Mouse (Mus musculus): ENCODE results near the gene Adrm1. TPM values are rescaled to one million over a fixed set of nuclear protein-coding genes. Genes with fewer than 3 reads are reported as not detected.
"Not testable (repeated sequence)": the region's sequence is repeated elsewhere in the genome, so short reads cannot be mapped to it uniquely, and the experiment has no call there.

The Adrm1 gene
- polyA plus RNA-seq, 1 experiment from 2014 or later = 190 TPM

DNA sequence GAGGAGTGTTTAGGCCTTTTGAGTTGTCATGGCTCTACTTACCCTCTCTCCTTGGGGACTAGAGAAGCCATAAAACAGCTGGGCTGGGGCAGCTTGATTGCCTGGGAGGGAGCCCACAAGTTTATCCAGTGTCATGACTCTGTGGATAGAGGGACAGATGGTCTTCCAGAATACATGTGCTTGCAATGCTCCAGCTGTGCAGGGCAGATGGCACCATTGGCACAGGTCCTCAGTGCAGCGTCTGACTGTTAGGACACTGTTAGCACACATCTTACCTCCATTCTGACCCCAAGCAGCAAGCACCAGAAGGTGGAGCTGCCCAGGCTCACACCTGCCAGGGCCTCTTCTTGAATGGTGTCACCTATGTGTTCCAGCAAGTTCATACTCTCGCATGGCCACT, 5.4 kb upstream of the Adrm1 start:
- Histone ChIP-seq H3K4me3 (replicated peaks) (no peak overlapping the region), H3K4me1 (peaks cover 3% of the 10 kb centered on the region; the same call in 1 of the 2 replicates), H3K27me3 (no peaks in the 10 kb centered on the region), H3K36me3 (peaks cover 30% of the 10 kb centered on the region), H3K9ac (no peak overlapping the region), H3K27ac (replicated peaks) (no peak overlapping the region), H3K4me2 (replicated peaks) (no peak overlapping the region), H3K9me3 (replicated peaks) (no peaks in the 10 kb centered on the region)
- ATAC-seq (ENCODE audit: insufficient number of reproducible peaks, low FRiP score, low TSS enrichment, low read depth) = no peak
- WGBS = 89% methylated on average over 2 of the region's 2 CpGs

GRCm38 (mm10) chr2:180166869-180167268, 4.4 kb upstream of the Adrm1 start:
- no peak for ATAC-seq (ENCODE audit: insufficient number of reproducible peaks, low FRiP score, low TSS enrichment, low read depth)
- peaks cover 20% of the 10 kb centered on the region for H3K36me3 ChIP-seq
- no peaks in the 10 kb centered on the region for H3K9me3 ChIP-seq (replicated peaks)
- H3K4me3 ChIP-seq (replicated peaks) = no peak overlapping the region
- WGBS = 86% methylated on average over 2 of the region's 2 CpGs
- no peaks in the 10 kb centered on the region for H3K27me3 ChIP-seq
- H3K4me1 ChIP-seq = peaks cover 6% of the 10 kb centered on the region; the same call in 1 of the 2 replicates
- no peak overlapping the region for H3K27ac ChIP-seq (replicated peaks)
- no peak overlapping the region for H3K9ac ChIP-seq
- no peak overlapping the region for H3K4me2 ChIP-seq (replicated peaks)

- no peak overlapping the region for H3K9ac ChIP-seq
- no peaks in the 10 kb centered on the region for H3K9me3 ChIP-seq (replicated peaks)
- H3K36me3 ChIP-seq = peaks cover 20% of the 10 kb centered on the region
- H3K4me1 ChIP-seq = peaks cover 25% of the 10 kb centered on the region
- H3K27ac ChIP-seq (replicated peaks) = no peak overlapping the region; the same call in 1 of the 2 replicates
- no peak overlapping the region for H3K4me3 ChIP-seq (replicated peaks)
- WGBS = 78% methylated on average over 11 of the region's 11 CpGs
- H3K4me2 ChIP-seq (replicated peaks) = no peak overlapping the region
- ATAC-seq (ENCODE audit: insufficient number of reproducible peaks, low FRiP score, low TSS enrichment, low read depth) = no peak
- no peaks in the 10 kb centered on the region for H3K27me3 ChIP-seq
These were observed 1.0 kb upstream of the Adrm1 start for GRCm38 (mm10) chr2:180170151-180170805.

DNA sequence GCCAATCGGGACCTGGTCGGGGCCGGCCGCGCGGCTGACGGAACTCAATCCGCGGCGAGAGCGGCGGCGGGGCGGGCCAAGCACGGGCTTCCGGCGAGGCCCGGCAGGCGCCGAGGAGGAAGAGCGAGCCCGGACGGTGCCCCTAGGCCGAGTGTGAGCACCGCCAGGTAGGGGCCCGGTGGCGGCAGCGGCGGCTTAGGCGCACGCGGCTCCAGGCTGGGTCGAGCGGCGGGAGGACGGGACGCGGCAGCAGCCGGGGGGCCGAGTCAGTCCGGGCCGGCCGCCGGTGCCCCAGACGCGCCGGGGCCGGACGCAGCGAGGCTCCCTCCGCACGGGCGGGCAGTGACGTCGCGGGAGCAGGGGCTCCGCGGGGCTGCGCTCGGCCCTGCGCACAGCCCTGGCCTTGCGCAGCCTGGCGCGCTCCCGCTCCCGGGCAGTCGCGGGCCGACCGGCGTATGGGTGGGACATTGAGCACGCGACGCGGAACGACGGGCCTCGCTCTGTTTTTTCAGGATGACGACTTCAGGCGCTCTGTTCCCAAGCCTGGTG, 311 bp downstream of the Adrm1 start:
- no peaks in the 10 kb centered on the region for H3K9me3 ChIP-seq (replicated peaks)
- ATAC-seq (ENCODE audit: insufficient number of reproducible peaks, low FRiP score, low TSS enrichment, low read depth) = peak; percentile 65
- peaks cover 32% of the 10 kb centered on the region for H3K36me3 ChIP-seq
- WGBS = under 1% methylated on average over 79 of the region's 80 CpGs
- peak overlapping the region; percentile 92 for H3K27ac ChIP-seq (replicated peaks)
- peak overlapping the region; percentile 99 for H3K4me3 ChIP-seq (replicated peaks)
- peak overlapping the region; percentile 97 for H3K9ac ChIP-seq
- no peaks in the 10 kb centered on the region for H3K27me3 ChIP-seq
- peaks cover 25% of the 10 kb centered on the region for H3K4me1 ChIP-seq
- H3K4me2 ChIP-seq (replicated peaks) = peak overlapping the region; percentile 85

- ATAC-seq (ENCODE audit: insufficient number of reproducible peaks, low FRiP score, low TSS enrichment, low read depth) = no peak
- WGBS = 3% methylated on average over 8 of the region's 9 CpGs
- H3K27ac ChIP-seq (replicated peaks) = no peak overlapping the region
These were observed 867 bp downstream of the Adrm1 start for GRCm38 (mm10) chr2:180172152-180172551.

DNA sequence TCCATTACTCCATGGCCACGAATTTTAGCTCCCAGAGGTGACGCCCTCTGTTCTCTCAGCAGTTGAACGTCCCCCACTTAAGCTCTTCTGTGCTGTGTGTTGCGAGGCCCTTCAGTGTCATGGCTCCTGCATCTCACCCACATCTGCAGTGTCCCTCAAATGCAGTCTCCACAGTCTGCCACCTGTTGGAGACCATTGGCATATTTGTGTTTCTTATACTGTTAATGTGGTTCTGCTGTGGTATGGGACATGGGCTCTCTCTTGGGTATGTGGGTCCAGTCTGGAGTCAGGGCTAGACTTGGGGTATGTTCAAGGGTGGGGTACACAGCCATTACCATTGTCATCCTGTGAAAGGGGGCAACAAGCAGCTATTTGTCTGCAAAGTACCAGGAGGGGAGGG, 1.9 kb downstream of the Adrm1 start:
- peak overlapping the region; percentile 99 for H3K4me3 ChIP-seq (replicated peaks)
- no peaks in the 10 kb centered on the region for H3K9me3 ChIP-seq (replicated peaks)
- H3K9ac ChIP-seq = 0 out of 2 replicates have a peak overlapping the region, but pooled peaks have one; percentile 97
- H3K27ac ChIP-seq (replicated peaks) = no peak overlapping the region
- no peak for ATAC-seq (ENCODE audit: insufficient number of reproducible peaks, low FRiP score, low TSS enrichment, low read depth)
- H3K4me1 ChIP-seq = peaks cover 25% of the 10 kb centered on the region
- H3K4me2 ChIP-seq (replicated peaks) = peak overlapping the region; percentile 85
- H3K27me3 ChIP-seq = no peaks in the 10 kb centered on the region
- H3K36me3 ChIP-seq = peaks cover 47% of the 10 kb centered on the region
- WGBS = 67% methylated on average over 4 of the region's 4 CpGs

More at GRCm38 (mm10) chr2:180172152-180172551, 867 bp downstream of the Adrm1 start:
- no peaks in the 10 kb centered on the region for H3K27me3 ChIP-seq
- H3K4me3 ChIP-seq (replicated peaks) = peak overlapping the region; percentile 99
- peak overlapping the region; percentile 97 for H3K9ac ChIP-seq
- H3K36me3 ChIP-seq = peaks cover 37% of the 10 kb centered on the region
- H3K4me1 ChIP-seq = peaks cover 25% of the 10 kb centered on the region
- peak overlapping the region; percentile 85 for H3K4me2 ChIP-seq (replicated peaks)
- no peaks in the 10 kb centered on the region for H3K9me3 ChIP-seq (replicated peaks)

- H3K27me3 ChIP-seq; H3K9me3 ChIP-seq (replicated peaks); H3K27ac ChIP-seq (replicated peaks); ATAC-seq (ENCODE audit: insufficient number of reproducible peaks, low FRiP score, low TSS enrichment, low read depth); H3K9ac ChIP-seq: not testable (repeated sequence)
- WGBS = 89% methylated on average over 8 of the region's 8 CpGs
- H3K4me2 ChIP-seq (replicated peaks) = peak overlapping the region; percentile 85; the same call in 1 of the 2 replicates
- peak overlapping the region; percentile 99; the same call in 1 of the 2 replicates for H3K4me3 ChIP-seq (replicated peaks)
- peaks cover 53% of the 10 kb centered on the region for H3K36me3 ChIP-seq
- peaks cover 25% of the 10 kb centered on the region for H3K4me1 ChIP-seq
These were observed 2.4 kb downstream of the Adrm1 start for GRCm38 (mm10) chr2:180173711-180174110.

- 90% methylated on average over 5 of the region's 5 CpGs for WGBS
These were observed 2.8 kb downstream of the Adrm1 start for GRCm38 (mm10) chr2:180174121-180174520.

DNA sequence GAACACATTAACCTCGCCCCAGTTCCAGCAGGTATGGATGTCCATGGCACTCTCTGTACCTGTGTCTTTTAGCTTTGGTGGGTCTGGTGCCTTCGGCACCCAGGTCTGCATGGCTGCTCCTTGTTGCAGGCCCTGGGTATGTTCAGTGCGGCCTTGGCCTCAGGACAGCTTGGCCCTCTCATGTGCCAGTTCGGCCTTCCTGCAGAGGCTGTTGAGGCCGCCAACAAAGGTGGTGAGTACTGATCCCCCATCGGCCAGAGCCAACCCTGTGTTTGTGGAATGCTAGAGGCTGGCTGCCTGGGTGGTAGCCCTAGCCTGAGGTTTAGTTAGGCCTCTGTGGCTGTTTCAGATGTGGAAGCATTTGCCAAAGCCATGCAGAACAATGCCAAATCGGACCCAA, 4.4 kb downstream of the Adrm1 start:
- no peak for ATAC-seq (ENCODE audit: insufficient number of reproducible peaks, low FRiP score, low TSS enrichment, low read depth)
- Histone ChIP-seq H3K36me3 (peaks cover 63% of the 10 kb centered on the region), H3K9me3 (replicated peaks) (no peaks in the 10 kb centered on the region), H3K4me2 (replicated peaks) (no peak overlapping the region), H3K4me3 (replicated peaks) (no peak overlapping the region), H3K27me3 (no peaks in the 10 kb centered on the region), H3K4me1 (peaks cover 23% of the 10 kb centered on the region), H3K9ac (no peak overlapping the region), H3K27ac (replicated peaks) (no peak overlapping the region)
- 87% methylated on average over 7 of the region's 7 CpGs for WGBS

More at GRCm38 (mm10) chr2:180174121-180174520, 2.8 kb downstream of the Adrm1 start:
- Histone ChIP-seq H3K27me3 (no peaks in the 10 kb centered on the region), H3K9ac (no peak overlapping the region), H3K36me3 (peaks cover 57% of the 10 kb centered on the region), H3K4me2 (replicated peaks) (no peak overlapping the region), H3K4me3 (replicated peaks) (no peak overlapping the region), H3K27ac (replicated peaks) (no peak overlapping the region), H3K9me3 (replicated peaks) (no peaks in the 10 kb centered on the region), H3K4me1 (peaks cover 25% of the 10 kb centered on the region)
- no peak for ATAC-seq (ENCODE audit: insufficient number of reproducible peaks, low FRiP score, low TSS enrichment, low read depth)

DNA sequence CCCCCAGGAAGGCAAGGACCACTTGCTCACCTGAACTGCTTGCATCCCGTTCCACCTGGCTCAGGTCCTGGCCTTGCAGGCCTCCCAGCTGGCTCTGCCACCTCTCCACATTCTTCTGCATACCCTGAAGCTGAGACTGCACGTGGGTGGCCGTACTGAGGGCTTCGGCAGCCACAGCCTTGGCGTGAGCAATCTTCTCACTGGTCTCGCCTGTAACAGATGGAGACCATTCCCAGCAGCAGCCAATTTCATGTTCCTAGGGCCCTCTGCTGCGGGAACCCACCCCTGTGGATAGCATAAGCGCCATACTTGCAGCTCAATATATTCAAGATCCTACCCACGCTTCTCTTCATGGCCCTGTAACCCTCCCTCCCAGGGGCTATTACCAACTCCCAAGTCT, 10.3 kb downstream of the Adrm1 start:
- Histone ChIP-seq H3K4me1 (no peaks in the 10 kb centered on the region), H3K27ac (replicated peaks) (no peak overlapping the region), H3K4me3 (replicated peaks) (no peak overlapping the region), H3K9ac (no peak overlapping the region), H3K36me3 (peaks cover 48% of the 10 kb centered on the region), H3K4me2 (replicated peaks) (no peak overlapping the region), H3K27me3 (no peaks in the 10 kb centered on the region), H3K9me3 (replicated peaks) (no peaks in the 10 kb centered on the region)
- no peak for ATAC-seq (ENCODE audit: insufficient number of reproducible peaks, low FRiP score, low TSS enrichment, low read depth)
- 78% methylated on average over 9 of the region's 9 CpGs for WGBS

- H3K36me3 ChIP-seq = peaks cover 24% of the 10 kb centered on the region
- H3K9ac ChIP-seq = no peak overlapping the region
- whole genome bisulfite sequencing = 81% methylated on average over 24 of the region's 24 CpGs
These were observed 12.9 kb downstream of the Adrm1 start for GRCm38 (mm10) chr2:180184011-180184751.

More at GRCm38 (mm10) chr2:180184011-180184751, 12.9 kb downstream of the Adrm1 start:
- Histone ChIP-seq H3K4me3 (replicated peaks) (no peak overlapping the region), H3K27ac (replicated peaks) (no peak overlapping the region), H3K9me3 (replicated peaks) (no peaks in the 10 kb centered on the region), H3K4me2 (replicated peaks) (no peak overlapping the region), H3K27me3 (no peaks in the 10 kb centered on the region), H3K4me1 (no peaks in the 10 kb centered on the region)
- ATAC-seq (ENCODE audit: insufficient number of reproducible peaks, low FRiP score, low TSS enrichment, low read depth) = no peak
